Mouse (Mus musculus): Measurements from ENCODE around the gene Cers1. TPM values are rescaled to one million over a fixed set of nuclear protein-coding genes. Genes with fewer than 3 reads are reported as not detected.
A peak's percentile ranks its signal among the peaks of the same experiment; 100 is the strongest.

Gene Cers1
- polyA plus RNA-seq, 1 experiment from 2014 or later, result 0.63 TPM

GRCm38 (mm10) chr8:70376275-70376741 lies 60.7 kb downstream of the Cers1 start:
- H3K27me3 ChIP-seq (replicated peaks), result peaks cover 98% of the 10 kb centered on the region
- H3K36me3 ChIP-seq, result no peaks in the 10 kb centered on the region
- no peak overlapping the region for H3K27ac ChIP-seq
- H3K9me3 ChIP-seq (replicated peaks), result no peaks in the 10 kb centered on the region
- no peak overlapping the region for H3K9ac ChIP-seq
- ATAC-seq, result no peak
- peak overlapping the region; percentile 23 for H3K4me2 ChIP-seq
- WGBS (ENCODE audit: insufficient replicate concordance), result 10% methylated on average over 37 of the region's 37 CpGs
- peaks cover 39% of the 10 kb centered on the region for H3K4me1 ChIP-seq
- H3K4me3 ChIP-seq, result no peak overlapping the region

GRCm38 (mm10) chr8:70377049-70377448 lies 61.5 kb downstream of the Cers1 start:
- Histone ChIP-seq H3K4me2 (no peak overlapping the region), H3K4me3 (no peak overlapping the region), H3K9ac (no peak overlapping the region), H3K27me3 (replicated peaks) (peaks cover 98% of the 10 kb centered on the region), H3K36me3 (no peaks in the 10 kb centered on the region), H3K9me3 (replicated peaks) (no peaks in the 10 kb centered on the region), H3K4me1 (peaks cover 39% of the 10 kb centered on the region), H3K27ac (no peak overlapping the region)
- 17% methylated on average over 15 of the region's 15 CpGs for WGBS (ENCODE audit: insufficient replicate concordance)
- no peak for ATAC-seq

GRCm38 (mm10) chr8:70380069-70380468 lies 64.5 kb downstream of the Cers1 start:
- no peaks in the 10 kb centered on the region for H3K9me3 ChIP-seq (replicated peaks)
- H3K9ac ChIP-seq, result no peak overlapping the region
- no peak for ATAC-seq
- H3K4me2 ChIP-seq, result no peak overlapping the region
- H3K4me3 ChIP-seq, result no peak overlapping the region
- peaks cover 79% of the 10 kb centered on the region for H3K27me3 ChIP-seq (replicated peaks)
- no peak overlapping the region for H3K27ac ChIP-seq
- WGBS (ENCODE audit: insufficient replicate concordance), result 74% methylated on average over 12 of the region's 12 CpGs
- peaks cover 20% of the 10 kb centered on the region for H3K4me1 ChIP-seq
- no peaks in the 10 kb centered on the region for H3K36me3 ChIP-seq

Other genes starting within 250 kb of the Cers1 start
- gene Tm6sf2, start 242.9 kb upstream of the Cers1 start, polyA plus RNA-seq (2016; fragmentation: Nextera tagmentation; extraction: Ambion mirVana), result 0.68 and 0.74 TPM in 2 replicates
- gene Hapln4, start 232.3 kb upstream of the Cers1 start, polyA plus RNA-seq (2016; fragmentation: Nextera tagmentation; extraction: Ambion mirVana), result 0.12 and 0.26 TPM in 2 replicates
- gene Ncan, start 194.9 kb upstream of the Cers1 start, polyA plus RNA-seq (2016; fragmentation: Nextera tagmentation; extraction: Ambion mirVana), result not detected in 2 replicates
- gene Nr2c2ap, start 184.4 kb upstream of the Cers1 start, polyA plus RNA-seq (2016; fragmentation: Nextera tagmentation; extraction: Ambion mirVana), result 30.9 and 33.0 TPM in 2 replicates
- gene Rfxank, start 176.6 kb upstream of the Cers1 start, polyA plus RNA-seq (2016; fragmentation: Nextera tagmentation; extraction: Ambion mirVana), result 9.6 and 9.8 TPM in 2 replicates
- 25.1 and 28.8 TPM in 2 replicates for gene Borcs8, start 176.3 kb upstream of the Cers1 start, polyA plus RNA-seq (2016; fragmentation: Nextera tagmentation; extraction: Ambion mirVana)
- gene Mef2b, start 176.1 kb upstream of the Cers1 start, polyA plus RNA-seq (2016; fragmentation: Nextera tagmentation; extraction: Ambion mirVana), result 0.23 and 0.36 TPM in 2 replicates
- gene Tmem161a, start 143.4 kb upstream of the Cers1 start, polyA plus RNA-seq (2016; fragmentation: Nextera tagmentation; extraction: Ambion mirVana), result 37.7 and 39.4 TPM in 2 replicates
- 6.6 and 8.5 TPM in 2 replicates for gene Slc25a42, start 103.5 kb upstream of the Cers1 start, polyA plus RNA-seq (2016; fragmentation: Nextera tagmentation; extraction: Ambion mirVana)
- 24.4 and 24.7 TPM in 2 replicates for gene Sugp2, start 81.5 kb upstream of the Cers1 start, polyA plus RNA-seq (2016; fragmentation: Nextera tagmentation; extraction: Ambion mirVana)
- 23.9 and 24.8 TPM in 2 replicates for gene Armc6, start 81.3 kb upstream of the Cers1 start, polyA plus RNA-seq (2016; fragmentation: Nextera tagmentation; extraction: Ambion mirVana)
- gene Homer3, start 32.9 kb upstream of the Cers1 start, polyA plus RNA-seq (2016; fragmentation: Nextera tagmentation; extraction: Ambion mirVana), result 19.6 and 21.4 TPM in 2 replicates
- gene Ddx49, start 13.3 kb upstream of the Cers1 start, polyA plus RNA-seq (2016; fragmentation: Nextera tagmentation; extraction: Ambion mirVana), result 37.0 and 40.0 TPM in 2 replicates
- gene Cope, start 13.3 kb upstream of the Cers1 start, polyA plus RNA-seq (2016; fragmentation: Nextera tagmentation; extraction: Ambion mirVana), result 205 and 212 TPM in 2 replicates
- 1.0 and 1.5 TPM in 2 replicates for gene Gdf1, start 14.0 kb downstream of the Cers1 start, polyA plus RNA-seq (2016; fragmentation: Nextera tagmentation; extraction: Ambion mirVana)
- gene Upf1, start 37.5 kb downstream of the Cers1 start, polyA plus RNA-seq (2016; fragmentation: Nextera tagmentation; extraction: Ambion mirVana), result 30.4 and 30.5 TPM in 2 replicates
- gene Comp, start 57.8 kb downstream of the Cers1 start, polyA plus RNA-seq (2016; fragmentation: Nextera tagmentation; extraction: Ambion mirVana), result 0.27 and 0.63 TPM in 2 replicates
- 6.6 and 6.9 TPM in 2 replicates for gene Crtc1, start 123.8 kb downstream of the Cers1 start, polyA plus RNA-seq (2016; fragmentation: Nextera tagmentation; extraction: Ambion mirVana)
- gene Klhl26, start 161.2 kb downstream of the Cers1 start, polyA plus RNA-seq (2016; fragmentation: Nextera tagmentation; extraction: Ambion mirVana), result 9.4 and 9.5 TPM in 2 replicates
- gene Tmem59l, start 171.6 kb downstream of the Cers1 start, polyA plus RNA-seq (2016; fragmentation: Nextera tagmentation; extraction: Ambion mirVana), result 0.18 and 0.37 TPM in 2 replicates
- 3.9 and 4.0 TPM in 2 replicates for gene Crlf1, start 177.4 kb downstream of the Cers1 start, polyA plus RNA-seq (2016; fragmentation: Nextera tagmentation; extraction: Ambion mirVana)
- gene Rex1bd, start 191.0 kb downstream of the Cers1 start, polyA plus RNA-seq (2016; fragmentation: Nextera tagmentation; extraction: Ambion mirVana), result 85.6 and 86.6 TPM in 2 replicates
- gene Uba52, start 195.0 kb downstream of the Cers1 start, polyA plus RNA-seq (2016; fragmentation: Nextera tagmentation; extraction: Ambion mirVana), result 841 and 876 TPM in 2 replicates
- 223 and 224 TPM in 2 replicates for gene Fkbp8, start 211.9 kb downstream of the Cers1 start, polyA plus RNA-seq (2016; fragmentation: Nextera tagmentation; extraction: Ambion mirVana)
- gene Kxd1, start 212.2 kb downstream of the Cers1 start, polyA plus RNA-seq (2016; fragmentation: Nextera tagmentation; extraction: Ambion mirVana), result 44.7 and 45.0 TPM in 2 replicates
- gene Ell, start 223.7 kb downstream of the Cers1 start, polyA plus RNA-seq (2016; fragmentation: Nextera tagmentation; extraction: Ambion mirVana), result 13.1 TPM in 2 replicates

Data from liver, embryonic 12.5 days (tissue).